Comparison of ENCODE assay signal across 10 mouse cellular contexts in the genomic region with DNA sequence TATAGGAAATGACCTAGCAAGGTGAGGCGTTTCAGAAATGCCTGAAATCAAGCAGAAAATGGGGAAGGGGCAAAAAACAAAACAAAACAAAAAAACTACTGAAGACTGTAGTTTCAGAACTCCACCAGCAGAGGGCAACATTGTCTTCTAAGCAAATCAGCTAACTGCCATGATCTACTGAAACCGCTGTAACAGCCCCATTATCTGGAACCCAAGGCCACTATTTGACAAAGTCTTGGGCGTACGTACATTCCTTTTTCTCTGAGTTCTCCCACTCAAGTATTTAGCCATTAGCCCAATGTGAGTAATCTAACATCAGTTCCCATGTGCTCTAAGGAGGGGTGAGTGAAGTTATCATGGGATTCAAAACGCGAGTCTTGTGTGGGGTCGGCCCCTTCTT. TPM values are rescaled to one million over a fixed set of nuclear protein-coding genes. Genes with fewer than 3 reads are reported as not detected.
DNase-seq lines count a peak whose midpoint lies in the region; ATAC-seq and TF ChIP-seq lines count a peak whose summit lies in the region.
"Had no signal": no experiment of that assay in that cellular context is flagged by ENCODE, and none has a peak within 500 bp of the region (broad histone marks: within the 10 kb centered on the region; RNA-seq: fewer than 3 reads in every experiment).

No protein-coding gene starts in this region.

- no peak overlapping the region for H3K4me2 ChIP-seq in hindbrain, embryonic 13.5 days
- peak overlapping the region; percentile 14; the same call in 1 of the 2 replicates for H3K4me2 ChIP-seq in liver, embryonic 12.5 days
- no peak overlapping the region for H3K4me2 ChIP-seq in stomach, postnatal 0 days (replicated peaks; ENCODE audit: low read depth)
- H3K4me2 ChIP-seq: embryonic facial prominence, embryonic 12.5 days; liver, embryonic 15.5 days had no signal

- H3K27ac ChIP-seq in hindbrain, embryonic 10.5 days: no peak overlapping the region
- no peak overlapping the region for H3K27ac ChIP-seq in hindbrain, embryonic 13.5 days
- no peak overlapping the region for H3K27ac ChIP-seq in liver, embryonic 12.5 days
- H3K27ac ChIP-seq in stomach, postnatal 0 days (replicated peaks): no peak overlapping the region
- H3K27ac ChIP-seq: embryonic facial prominence, embryonic 12.5 days; liver, embryonic 15.5 days had no signal

- 64% methylated on average over 7 of the region's 7 CpGs for WGBS in hindbrain, embryonic 10.5 days
- WGBS in hindbrain, embryonic 13.5 days: 65% methylated on average over 7 of the region's 7 CpGs
- 38% methylated on average over 7 of the region's 7 CpGs for WGBS in liver, embryonic 12.5 days (ENCODE audit: insufficient replicate concordance)
- 54% methylated on average over 7 of the region's 7 CpGs for WGBS in stomach, postnatal 0 days

- no peaks in the 10 kb centered on the region for H3K36me3 ChIP-seq in hindbrain, embryonic 10.5 days
- no peaks in the 10 kb centered on the region for H3K36me3 ChIP-seq in hindbrain, embryonic 13.5 days
- no peaks in the 10 kb centered on the region for H3K36me3 ChIP-seq in liver, embryonic 12.5 days
- H3K36me3 ChIP-seq in stomach, postnatal 0 days (ENCODE audit: control insufficient read depth, insufficient read depth, low read length): no peaks in the 10 kb centered on the region
- H3K36me3 ChIP-seq: embryonic facial prominence, embryonic 12.5 days; liver, embryonic 15.5 days had no signal

- no peaks in the 10 kb centered on the region for H3K9me3 ChIP-seq in hindbrain, embryonic 10.5 days
- no peaks in the 10 kb centered on the region for H3K9me3 ChIP-seq in hindbrain, embryonic 13.5 days
- no peaks in the 10 kb centered on the region for H3K9me3 ChIP-seq in liver, embryonic 12.5 days (replicated peaks)
- H3K9me3 ChIP-seq in stomach, postnatal 0 days (ENCODE audit: control insufficient read depth, low read length): no peaks in the 10 kb centered on the region
- H3K9me3 ChIP-seq: embryonic facial prominence, embryonic 12.5 days; liver, embryonic 15.5 days had no signal

- H3K27me3 ChIP-seq in hindbrain, embryonic 10.5 days (ENCODE audit: insufficient read depth, poor library complexity, severe bottlenecking): no peaks in the 10 kb centered on the region
- no peaks in the 10 kb centered on the region for H3K27me3 ChIP-seq in hindbrain, embryonic 13.5 days
- no peaks in the 10 kb centered on the region for H3K27me3 ChIP-seq in liver, embryonic 12.5 days (replicated peaks)
- no peaks in the 10 kb centered on the region for H3K27me3 ChIP-seq in stomach, postnatal 0 days (ENCODE audit: control insufficient read depth, insufficient read depth, low read length)
- H3K27me3 ChIP-seq: embryonic facial prominence, embryonic 12.5 days; liver, embryonic 15.5 days had no signal

- peak; percentile 12 for DNase-seq in hindbrain, embryonic 10.5 days (ENCODE audit: low spot score)
- peak; percentile 61 for DNase-seq in B cell, adult 2 months
- peak; percentile 3 for DNase-seq in Muller cell, postnatal 12 days (ENCODE audit: inconsistent ontology term)
- DNase-seq in embryo, embryonic 11 days: peak; percentile 66
- DNase-seq in stomach, postnatal 0 days (ENCODE audit: low spot score): peak; percentile 24

- no peak for TF ChIP-seq EP300 in stomach, postnatal 0 days (optimal IDR thresholded peaks at IDR 0.05)

- no peak for ATAC-seq in hindbrain, embryonic 13.5 days (ENCODE audit: low FRiP score)
- no peak for ATAC-seq in liver, embryonic 12.5 days
- no peak for ATAC-seq in stomach, postnatal 0 days (ENCODE audit: low FRiP score, low TSS enrichment)
- no peak for ATAC-seq in megakaryocyte-erythroid progenitor cell, adult 5-6 weeks (replicated peaks; ENCODE audit: low FRiP score, low TSS enrichment, poor library complexity, severe bottlenecking)

- no peaks in the 10 kb centered on the region; the same call in 1 of the 2 replicates for H3K4me1 ChIP-seq in hindbrain, embryonic 10.5 days (replicated peaks)
- peaks cover 7% of the 10 kb centered on the region; the same call in 1 of the 2 replicates for H3K4me1 ChIP-seq in hindbrain, embryonic 13.5 days (replicated peaks)
- H3K4me1 ChIP-seq in liver, embryonic 12.5 days: peaks cover 11% of the 10 kb centered on the region
- H3K4me1 ChIP-seq in stomach, postnatal 0 days (replicated peaks; ENCODE audit: control insufficient read depth, insufficient read depth): no peaks in the 10 kb centered on the region
- H3K4me1 ChIP-seq: liver, embryonic 15.5 days had no signal

- no peak overlapping the region for H3K4me3 ChIP-seq in hindbrain, embryonic 10.5 days
- H3K4me3 ChIP-seq in hindbrain, embryonic 13.5 days: no peak overlapping the region
- no peak overlapping the region for H3K4me3 ChIP-seq in liver, embryonic 12.5 days
- H3K4me3 ChIP-seq in stomach, postnatal 0 days (ENCODE audit: low read depth, low read length): no peak overlapping the region
- H3K4me3 ChIP-seq: embryonic facial prominence, embryonic 12.5 days; liver, embryonic 15.5 days had no signal

- H3K9ac ChIP-seq in hindbrain, embryonic 13.5 days: no peak overlapping the region
- H3K9ac ChIP-seq in liver, embryonic 12.5 days: no peak overlapping the region
- H3K9ac ChIP-seq in stomach, postnatal 0 days (ENCODE audit: low read length): no peak overlapping the region
- H3K9ac ChIP-seq: embryonic facial prominence, embryonic 12.5 days; liver, embryonic 15.5 days had no signal

- TF ChIP-seq CTCF in stomach, postnatal 0 days (IDR thresholded peaks at IDR 0.05; ENCODE audit: low read depth): peak; percentile 90

RNA-seq across cellular contexts. Expression of gene Cxcr1, which starts 11.4 kb away (rescaled TPM):
- not detected in 2 replicates for polyA plus RNA-seq in hindbrain, embryonic 10.5 days (2016; fragmentation: Nextera tagmentation; extraction: Ambion mirVana)
- not detected in 2 replicates for polyA plus RNA-seq in hindbrain, embryonic 13.5 days (2015; fragmentation: Nextera tagmentation; extraction: Ambion mirVana)
- not detected in 2 replicates for polyA plus RNA-seq in liver, embryonic 12.5 days (2016; fragmentation: Nextera tagmentation; extraction: Ambion mirVana)
- polyA plus RNA-seq in stomach, postnatal 0 days (2015; fragmentation: Nextera tagmentation; extraction: Ambion mirVana): 0.08 TPM in 1 of 2 replicates, not detected in the other
- total RNA-seq in megakaryocyte-erythroid progenitor cell, adult 5-6 weeks (2014; fragmentation: Nextera tagmentation): not detected in 2 replicates
- not detected in 2 replicates for total RNA-seq in megakaryocyte-erythroid progenitor cell, adult 5-6 weeks (2017)
- polyA plus RNA-seq: embryonic facial prominence, embryonic 12.5 days; liver, embryonic 15.5 days had no signal

RNA-seq across cellular contexts. Expression of gene Arpc2, which starts 30.0 kb away (rescaled TPM):
- 352 and 355 TPM in 2 replicates for polyA plus RNA-seq in hindbrain, embryonic 10.5 days (2016; fragmentation: Nextera tagmentation; extraction: Ambion mirVana)
- polyA plus RNA-seq in hindbrain, embryonic 13.5 days (2015; fragmentation: Nextera tagmentation; extraction: Ambion mirVana): 390 and 405 TPM in 2 replicates
- polyA plus RNA-seq in liver, embryonic 12.5 days (2016; fragmentation: Nextera tagmentation; extraction: Ambion mirVana): 268 and 269 TPM in 2 replicates
- polyA plus RNA-seq in stomach, postnatal 0 days (2015; fragmentation: Nextera tagmentation; extraction: Ambion mirVana): 585 and 595 TPM in 2 replicates
- total RNA-seq in megakaryocyte-erythroid progenitor cell, adult 5-6 weeks (2014; fragmentation: Nextera tagmentation): 211 and 242 TPM in 2 replicates
- total RNA-seq in megakaryocyte-erythroid progenitor cell, adult 5-6 weeks (2017): 228 and 233 TPM in 2 replicates

RNA-seq across cellular contexts. Expression of gene Cxcr2, which starts 52.1 kb away (rescaled TPM):
- 0.11 and 0.18 TPM in 2 replicates for polyA plus RNA-seq in hindbrain, embryonic 10.5 days (2016; fragmentation: Nextera tagmentation; extraction: Ambion mirVana)
- 0.10 and 0.17 TPM in 2 replicates for polyA plus RNA-seq in hindbrain, embryonic 13.5 days (2015; fragmentation: Nextera tagmentation; extraction: Ambion mirVana)
- 0.65 and 0.97 TPM in 2 replicates for polyA plus RNA-seq in liver, embryonic 12.5 days (2016; fragmentation: Nextera tagmentation; extraction: Ambion mirVana)
- polyA plus RNA-seq in stomach, postnatal 0 days (2015; fragmentation: Nextera tagmentation; extraction: Ambion mirVana): 0.15 and 0.18 TPM in 2 replicates
- total RNA-seq in megakaryocyte-erythroid progenitor cell, adult 5-6 weeks (2014; fragmentation: Nextera tagmentation): 1.5 TPM in 1 of 2 replicates, not detected in the other
- 0.38 and 0.57 TPM in 2 replicates for total RNA-seq in megakaryocyte-erythroid progenitor cell, adult 5-6 weeks (2017)

Comparison
In these comparisons a context has a peak if more than half of its experiments do, and no peak if none do; other contexts are left out.
1. DNase-seq: peak in every context shown above with its lines; median percentile 66 in embryo, embryonic 11 days; 61 in B cell, adult 2 months; 24 in stomach, postnatal 0 days; 12 in hindbrain, embryonic 10.5 days; 3 in Muller cell, postnatal 12 days.